Mouse (Mus musculus) stomach, postnatal 0 days (tissue): ENCODE measurements at regions not wholly inside any gene's neighbourhood (a gene's known extent, or its start where the extent isn't known, plus 50 kb on each side); places are given as distances from the start of the nearest gene placed in this dataset.

ENCODE experiments used
- CTCF ChIP-seq: IDR thresholded peaks from 2 replicates; pipeline ENCODE4 v1.5.1; 2016; ENCODE audit warnings: antibody characterized with exemption, low read depth, mild to moderate bottlenecking, moderate library complexity
- EP300 ChIP-seq: optimal IDR thresholded peaks from 2 replicates; pipeline ENCODE3; 2016; ENCODE audit warnings: antibody characterized with exemption

GRCm38 (mm10) chr2:166225354-166225753, 69.9 kb upstream of the Sulf2 start:
- TF ChIP-seq CTCF (no peak), EP300 (no peak)
